Mouse (Mus musculus): ENCODE data around the gene Minpp1. TPM values are rescaled to one million over a fixed set of nuclear protein-coding genes. Genes with fewer than 3 reads are reported as not detected.

The Minpp1 gene
- polyA plus RNA-seq, 1 experiment = 22.9 TPM

- peaks cover 9% of the 10 kb centered on the region for H3K27me3 ChIP-seq (ENCODE audit: control insufficient read depth, insufficient read depth, insufficient read length)
- H3ac ChIP-seq (ENCODE audit: control insufficient read depth, insufficient read length) = no peak overlapping the region
- H3K79me2 ChIP-seq (ENCODE audit: control insufficient read depth, insufficient read depth) = no peaks in the 10 kb centered on the region
- no peak overlapping the region for H3K4me2 ChIP-seq (ENCODE audit: low read depth)
- TF ChIP-seq POLR2AphosphoS2 (IDR thresholded peaks at IDR 0.05; ENCODE audit: insufficient read length, low read depth) = no peak
- no peak for TF ChIP-seq MYOD1 (IDR thresholded peaks at IDR 0.05; ENCODE audit: control insufficient read depth in 1 of 3, insufficient read length in 2 of 3, low read depth in 2 of 3)
- TF ChIP-seq POLR2A (IDR thresholded peaks at IDR 0.05; ENCODE audit: insufficient read length, low read depth) = no peak
- TF ChIP-seq MAX (IDR thresholded peaks at IDR 0.05; ENCODE audit: low read depth) = no peak
- no peak for TF ChIP-seq MYOG (IDR thresholded peaks at IDR 0.05; ENCODE audit: control insufficient read depth in 1 of 3, insufficient read depth in 1 of 3, insufficient read length in 2 of 3, low read depth in 2 of 3)
- no peak for TF ChIP-seq SRF (IDR thresholded peaks at IDR 0.05; ENCODE audit: control insufficient read depth, insufficient read length, low read depth)
- H3K4me3 ChIP-seq = no peak overlapping the region
- H3K36me3 ChIP-seq (ENCODE audit: control insufficient read depth, insufficient read depth) = no peaks in the 10 kb centered on the region
These were observed 5.3 kb upstream of the Minpp1 start for GRCm38 (mm10) chr19:32480255-32480654.

DNA sequence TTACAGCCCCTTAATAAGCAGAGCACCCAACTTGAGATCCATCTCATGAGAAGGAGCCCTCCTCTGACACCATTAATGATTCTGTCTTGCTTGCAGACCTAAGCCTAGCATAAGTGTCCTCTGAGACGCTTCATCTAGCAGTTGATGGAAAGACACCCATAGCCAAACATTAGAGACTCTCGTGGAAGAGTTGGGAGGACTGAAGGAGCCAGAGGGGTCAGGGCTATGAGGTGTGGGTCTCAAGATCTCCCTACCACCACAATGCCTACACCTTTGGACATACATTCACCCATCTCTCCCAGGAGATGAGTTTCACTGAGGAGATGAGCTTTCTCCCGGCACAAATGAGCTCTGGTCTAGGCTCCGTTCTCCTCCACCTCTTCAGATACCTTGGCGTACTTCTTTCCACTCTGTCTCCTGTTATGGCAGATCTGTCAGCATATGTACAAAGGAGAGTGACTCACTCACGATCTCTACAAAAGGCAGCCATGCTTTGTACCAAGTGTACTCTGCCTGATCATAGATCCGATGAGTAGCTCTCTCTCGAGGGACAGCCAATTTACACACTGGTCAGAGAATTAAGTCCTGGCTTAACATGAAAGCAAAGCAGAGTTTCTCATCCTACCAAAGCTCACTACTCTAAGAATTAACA, 4.7 kb upstream of the Minpp1 start:
- Histone ChIP-seq H3K4me2 (ENCODE audit: low read depth) (no peak overlapping the region), H3ac (ENCODE audit: control insufficient read depth, insufficient read length) (no peak overlapping the region), H3K4me3 (no peak overlapping the region), H3K27me3 (ENCODE audit: control insufficient read depth, insufficient read depth, insufficient read length) (peaks cover 9% of the 10 kb centered on the region), H3K36me3 (ENCODE audit: control insufficient read depth, insufficient read depth) (no peaks in the 10 kb centered on the region), H3K79me2 (ENCODE audit: control insufficient read depth, insufficient read depth) (no peaks in the 10 kb centered on the region)
- TF ChIP-seq CEBPB (IDR thresholded peaks at IDR 0.05; ENCODE audit: insufficient read depth, poor library complexity, severe bottlenecking) = no peak
- TF ChIP-seq TCF12 (IDR thresholded peaks at IDR 0.05; ENCODE audit: insufficient read depth, poor library complexity, severe bottlenecking) = no peak
- no peak for TF ChIP-seq TCF3 (IDR thresholded peaks at IDR 0.05; ENCODE audit: insufficient read length, low read depth)
- TF ChIP-seq MAX (IDR thresholded peaks at IDR 0.05; ENCODE audit: low read depth) = no peak
- TF ChIP-seq USF1 (IDR thresholded peaks at IDR 0.05; ENCODE audit: low read depth) = no peak
- TF ChIP-seq MYOD1 (IDR thresholded peaks at IDR 0.05; ENCODE audit: control insufficient read depth in 1 of 3, insufficient read length in 2 of 3, low read depth in 2 of 3) = no peak
- TF ChIP-seq POLR2A (IDR thresholded peaks at IDR 0.05; ENCODE audit: insufficient read length, low read depth) = no peak

GRCm38 (mm10) chr19:32481511-32481910, 4.1 kb upstream of the Minpp1 start:
- no peak overlapping the region for H3K4me3 ChIP-seq
- H3K36me3 ChIP-seq (ENCODE audit: control insufficient read depth, insufficient read depth) = no peaks in the 10 kb centered on the region
- peaks cover 2% of the 10 kb centered on the region for H3K79me2 ChIP-seq (ENCODE audit: control insufficient read depth, insufficient read depth)
- TF ChIP-seq SRF (IDR thresholded peaks at IDR 0.05; ENCODE audit: control insufficient read depth, insufficient read length, low read depth) (no peak), POLR2AphosphoS2 (IDR thresholded peaks at IDR 0.05; ENCODE audit: insufficient read length, low read depth) (no peak), E2F4 (IDR thresholded peaks at IDR 0.05; ENCODE audit: insufficient read depth) (no peak), POLR2A (IDR thresholded peaks at IDR 0.05; ENCODE audit: insufficient read length, low read depth) (no peak), MYOD1 (IDR thresholded peaks at IDR 0.05; ENCODE audit: control insufficient read depth in 1 of 3, insufficient read length in 2 of 3, low read depth in 2 of 3) (no peak), CEBPB (IDR thresholded peaks at IDR 0.05; ENCODE audit: insufficient read depth, poor library complexity, severe bottlenecking) (no peak), TCF3 (IDR thresholded peaks at IDR 0.05; ENCODE audit: insufficient read length, low read depth) (no peak), USF1 (IDR thresholded peaks at IDR 0.05; ENCODE audit: low read depth) (no peak), REST (IDR thresholded peaks at IDR 0.05; ENCODE audit: insufficient read depth, insufficient read length) (no peak), MAX (IDR thresholded peaks at IDR 0.05; ENCODE audit: low read depth) (no peak), MYOG (IDR thresholded peaks at IDR 0.05; ENCODE audit: control insufficient read depth in 1 of 3, insufficient read depth in 1 of 3, insufficient read length in 2 of 3, low read depth in 2 of 3) (no peak), TCF12 (IDR thresholded peaks at IDR 0.05; ENCODE audit: insufficient read depth, poor library complexity, severe bottlenecking) (no peak)
- no peak overlapping the region for H3ac ChIP-seq (ENCODE audit: control insufficient read depth, insufficient read length)
- peaks cover 9% of the 10 kb centered on the region for H3K27me3 ChIP-seq (ENCODE audit: control insufficient read depth, insufficient read depth, insufficient read length)
- H3K4me2 ChIP-seq (ENCODE audit: low read depth) = no peak overlapping the region

DNA sequence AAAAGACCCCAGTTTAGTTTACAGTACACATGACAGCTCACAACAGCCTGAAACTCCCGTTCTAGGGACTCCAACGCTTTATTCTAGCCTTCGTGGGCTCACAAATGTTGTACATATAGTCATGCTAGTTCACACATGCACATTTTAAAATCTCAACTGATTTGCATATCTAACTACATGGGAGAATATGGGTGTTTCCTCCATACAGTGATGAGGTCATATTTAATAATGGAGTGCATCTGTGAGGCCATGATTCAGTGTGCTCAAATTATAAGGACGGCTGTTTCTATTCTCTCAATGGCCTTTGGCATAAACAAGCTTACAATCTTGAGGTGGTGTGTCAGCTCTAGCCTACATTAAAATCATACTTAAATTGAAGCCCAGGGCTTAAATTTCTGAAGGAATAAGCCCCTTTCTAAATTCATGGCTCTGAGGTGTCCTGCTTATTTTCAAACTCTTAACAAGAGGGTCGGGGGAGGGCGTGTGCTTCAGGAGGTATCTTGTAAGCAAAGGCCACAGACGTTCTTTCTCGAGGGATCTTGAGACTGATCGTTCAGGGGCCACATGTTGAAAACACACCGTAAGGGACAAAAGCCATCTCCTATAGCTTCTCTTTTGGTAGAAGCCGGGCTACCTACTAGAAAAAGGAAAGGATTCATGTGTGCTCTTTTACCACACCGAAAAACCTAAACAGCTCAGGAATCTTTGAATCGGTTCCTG, 468 bp upstream of the Minpp1 start:
- TF ChIP-seq MYOD1 (IDR thresholded peaks at IDR 0.05; ENCODE audit: control insufficient read depth in 1 of 3, insufficient read length in 2 of 3, low read depth in 2 of 3) = no peak
- TF ChIP-seq CEBPB (IDR thresholded peaks at IDR 0.05; ENCODE audit: insufficient read depth, poor library complexity, severe bottlenecking) = no peak
- TF ChIP-seq E2F4 (IDR thresholded peaks at IDR 0.05; ENCODE audit: insufficient read depth) = no peak
- TF ChIP-seq TCF12 (IDR thresholded peaks at IDR 0.05; ENCODE audit: insufficient read depth, poor library complexity, severe bottlenecking) = no peak
- no peak for TF ChIP-seq REST (IDR thresholded peaks at IDR 0.05; ENCODE audit: insufficient read depth, insufficient read length)
- no peak for TF ChIP-seq POLR2AphosphoS2 (IDR thresholded peaks at IDR 0.05; ENCODE audit: insufficient read length, low read depth)
- TF ChIP-seq MAX (IDR thresholded peaks at IDR 0.05; ENCODE audit: low read depth) = no peak
- TF ChIP-seq TCF3 (IDR thresholded peaks at IDR 0.05; ENCODE audit: insufficient read length, low read depth) = no peak
- no peak for TF ChIP-seq MYOG (IDR thresholded peaks at IDR 0.05; ENCODE audit: control insufficient read depth in 1 of 3, insufficient read depth in 1 of 3, insufficient read length in 2 of 3, low read depth in 2 of 3)
- no peak for TF ChIP-seq POLR2A (IDR thresholded peaks at IDR 0.05; ENCODE audit: insufficient read length, low read depth)
- TF ChIP-seq SRF (IDR thresholded peaks at IDR 0.05; ENCODE audit: control insufficient read depth, insufficient read length, low read depth) = no peak
- no peak for TF ChIP-seq USF1 (IDR thresholded peaks at IDR 0.05; ENCODE audit: low read depth)
- H3K36me3 ChIP-seq (ENCODE audit: control insufficient read depth, insufficient read depth) = no peaks in the 10 kb centered on the region
- peaks cover 20% of the 10 kb centered on the region for H3K79me2 ChIP-seq (ENCODE audit: control insufficient read depth, insufficient read depth)
- peaks cover 9% of the 10 kb centered on the region for H3K27me3 ChIP-seq (ENCODE audit: control insufficient read depth, insufficient read depth, insufficient read length)
- peak overlapping the region; percentile 96 for H3K4me2 ChIP-seq (ENCODE audit: low read depth)
- peak overlapping the region; percentile 90 for H3ac ChIP-seq (ENCODE audit: control insufficient read depth, insufficient read length)
- peak overlapping the region; percentile 54 for H3K4me3 ChIP-seq

Data from myocyte (in vitro differentiated cells).